Mouse (Mus musculus): Measurements from ENCODE around the gene Sypl2. TPM values are rescaled to one million over a fixed set of nuclear protein-coding genes. Genes with fewer than 3 reads are reported as not detected.

Gene Sypl2
- 3.5 TPM for polyA plus RNA-seq (2014; fragmentation: Illumina TruSeq; extraction: RNeasy Lipid Tissue Mini Kit (QIAGEN cat#74804); ENCODE audit: low replicate concordance)

GRCm38 (mm10) chr3:108226558-108227350, at the start of gene Sypl2:
TSS of gene Sypl2 (minus strand) at chr3:108226648.

GRCm38 (mm10) chr3:108256719-108257637, 30.5 kb upstream of the Sypl2 start, which contains the start of gene Psma5:
TSS of gene Psma5 (plus strand) at chr3:108256926.

DNA sequence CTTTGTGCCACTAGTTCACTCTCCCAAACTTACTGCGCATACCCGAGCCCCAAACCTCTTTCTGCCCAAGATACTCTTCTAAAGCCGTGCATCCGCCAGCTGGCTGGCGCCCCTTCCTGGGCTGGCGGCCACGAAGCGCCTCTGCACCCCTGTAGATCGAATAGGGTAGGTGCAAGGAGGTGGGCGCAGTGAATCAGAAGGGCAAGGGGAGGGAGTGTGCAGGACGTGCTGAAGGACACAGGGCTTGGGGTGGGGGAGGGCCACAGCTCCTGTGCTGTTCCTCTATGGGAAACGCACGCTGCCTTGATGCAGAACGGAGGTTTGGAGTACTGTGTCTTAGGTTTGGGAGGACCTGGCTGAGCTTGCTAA, 15.7 kb downstream of the Sypl2 start, which contains the start of gene Atxn7l2:
Gene Atxn7l2, minus strand, starts transcription at position 164 of the 369 bp plus-strand sequence.

DNA sequence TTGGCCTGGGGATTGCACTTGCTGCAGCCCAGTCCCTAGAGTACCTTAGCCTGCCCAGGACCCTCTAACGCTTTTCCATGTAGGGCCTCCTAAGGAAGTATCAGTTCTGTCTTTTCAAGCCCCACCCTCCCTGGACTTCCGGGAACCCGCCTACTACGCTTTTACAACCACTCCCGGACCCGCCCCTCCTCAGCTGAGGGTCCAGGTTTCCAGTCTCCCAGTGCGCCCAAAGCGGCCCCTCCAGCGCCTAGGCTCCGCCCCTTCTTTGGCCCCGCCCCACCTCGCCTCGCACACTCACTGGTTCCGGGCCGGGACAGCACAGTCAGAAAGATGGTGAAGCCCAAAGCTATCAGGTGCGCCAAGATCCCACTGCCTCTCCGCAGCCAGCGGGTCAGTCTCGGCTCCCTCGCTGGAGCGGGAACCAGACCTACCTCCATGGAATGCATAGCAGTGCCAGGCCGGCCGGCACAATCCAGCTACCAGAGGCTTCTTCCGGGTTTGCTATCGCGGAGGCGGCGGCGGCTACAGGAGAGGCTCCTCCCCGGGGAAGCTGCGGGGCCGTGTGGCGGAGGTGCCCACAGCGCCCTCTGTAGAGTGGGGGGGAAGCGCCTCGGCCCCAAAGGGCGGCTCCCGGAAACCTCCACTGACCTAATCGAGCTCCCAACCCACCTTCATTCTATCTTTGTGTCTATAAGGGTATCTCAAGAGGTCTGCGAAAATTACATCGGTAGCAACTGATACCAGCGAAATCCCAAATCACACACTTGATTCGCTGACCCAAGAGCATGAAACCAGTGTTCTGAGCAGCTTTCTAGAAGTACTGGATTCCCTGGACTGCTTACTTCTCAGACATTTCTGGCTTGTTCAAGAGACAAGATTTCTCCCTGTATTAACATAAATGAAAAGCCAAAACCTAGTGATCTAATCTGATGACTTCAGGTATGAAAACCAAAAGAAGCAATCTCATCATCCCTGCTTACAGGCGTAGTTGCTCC, 25.8 kb downstream of the Sypl2 start, which contains the start of gene Cyb561d1:
Gene Cyb561d1, minus strand, starts transcription at position 884 of the 995 bp plus-strand sequence.

GRCm38 (mm10) chr3:108186098-108187047, 40.1 kb downstream of the Sypl2 start, which contains the start of gene Amigo1:
TSS of gene Amigo1 (plus strand) at chr3:108186335.

Other genes with a start within 250 kb of the Sypl2 start
- 49.4 TPM for gene Gstm2, start 240.2 kb downstream of the Sypl2 start, polyA plus RNA-seq (2014; fragmentation: Illumina TruSeq; extraction: RNeasy Lipid Tissue Mini Kit (QIAGEN cat#74804); ENCODE audit: low replicate concordance)
- 30.0 TPM for gene Gstm1, start 208.7 kb downstream of the Sypl2 start, polyA plus RNA-seq (2014; fragmentation: Illumina TruSeq; extraction: RNeasy Lipid Tissue Mini Kit (QIAGEN cat#74804); ENCODE audit: low replicate concordance)
- 8.7 TPM for gene Gstm4, start 181.8 kb downstream of the Sypl2 start, polyA plus RNA-seq (2014; fragmentation: Illumina TruSeq; extraction: RNeasy Lipid Tissue Mini Kit (QIAGEN cat#74804); ENCODE audit: low replicate concordance)
- 4.9 TPM for gene Ampd2, start 140.0 kb downstream of the Sypl2 start, polyA plus RNA-seq (2014; fragmentation: Illumina TruSeq; extraction: RNeasy Lipid Tissue Mini Kit (QIAGEN cat#74804); ENCODE audit: low replicate concordance)
- gene Gnat2, start 133.9 kb downstream of the Sypl2 start, polyA plus RNA-seq (2014; fragmentation: Illumina TruSeq; extraction: RNeasy Lipid Tissue Mini Kit (QIAGEN cat#74804); ENCODE audit: low replicate concordance), result 1.3 TPM
- 363 TPM for gene Gnai3, start 80.5 kb downstream of the Sypl2 start, polyA plus RNA-seq (2014; fragmentation: Illumina TruSeq; extraction: RNeasy Lipid Tissue Mini Kit (QIAGEN cat#74804); ENCODE audit: low replicate concordance)
- not detected for gene Gpr61, start 71.8 kb downstream of the Sypl2 start, polyA plus RNA-seq (2014; fragmentation: Illumina TruSeq; extraction: RNeasy Lipid Tissue Mini Kit (QIAGEN cat#74804); ENCODE audit: low replicate concordance)
- gene Amigo1, start 40.3 kb downstream of the Sypl2 start, polyA plus RNA-seq (2014; fragmentation: Illumina TruSeq; extraction: RNeasy Lipid Tissue Mini Kit (QIAGEN cat#74804); ENCODE audit: low replicate concordance), result 4.0 TPM
- gene Cyb561d1, start 25.4 kb downstream of the Sypl2 start, polyA plus RNA-seq (2014; fragmentation: Illumina TruSeq; extraction: RNeasy Lipid Tissue Mini Kit (QIAGEN cat#74804); ENCODE audit: low replicate concordance), result 7.5 TPM
- gene Atxn7l2, start 15.7 kb downstream of the Sypl2 start, polyA plus RNA-seq (2014; fragmentation: Illumina TruSeq; extraction: RNeasy Lipid Tissue Mini Kit (QIAGEN cat#74804); ENCODE audit: low replicate concordance), result 2.3 TPM
- gene Psma5, start 30.3 kb upstream of the Sypl2 start, polyA plus RNA-seq (2014; fragmentation: Illumina TruSeq; extraction: RNeasy Lipid Tissue Mini Kit (QIAGEN cat#74804); ENCODE audit: low replicate concordance), result 99.9 TPM
- 34.5 TPM for gene Sort1, start 57.4 kb upstream of the Sypl2 start, polyA plus RNA-seq (2014; fragmentation: Illumina TruSeq; extraction: RNeasy Lipid Tissue Mini Kit (QIAGEN cat#74804); ENCODE audit: low replicate concordance)
- not detected for gene Mybphl, start 138.3 kb upstream of the Sypl2 start, polyA plus RNA-seq (2014; fragmentation: Illumina TruSeq; extraction: RNeasy Lipid Tissue Mini Kit (QIAGEN cat#74804); ENCODE audit: low replicate concordance)
- not detected for gene Psrc1, start 157.2 kb upstream of the Sypl2 start, polyA plus RNA-seq (2014; fragmentation: Illumina TruSeq; extraction: RNeasy Lipid Tissue Mini Kit (QIAGEN cat#74804); ENCODE audit: low replicate concordance)
- gene Celsr2, start 188.9 kb upstream of the Sypl2 start, polyA plus RNA-seq (2014; fragmentation: Illumina TruSeq; extraction: RNeasy Lipid Tissue Mini Kit (QIAGEN cat#74804); ENCODE audit: low replicate concordance), result 0.15 TPM
- gene Sars, start 218.6 kb upstream of the Sypl2 start, polyA plus RNA-seq (2014; fragmentation: Illumina TruSeq; extraction: RNeasy Lipid Tissue Mini Kit (QIAGEN cat#74804); ENCODE audit: low replicate concordance), result 6.9 TPM

All from small intestine, adult 10 weeks (tissue).